Mouse (Mus musculus): ENCODE data around the gene Psmd8. TPM values are rescaled to one million over a fixed set of nuclear protein-coding genes. Genes with fewer than 3 reads are reported as not detected.
"Not testable (repeated sequence)": the region's sequence is repeated elsewhere in the genome, so short reads cannot be mapped to it uniquely, and the experiment has no call there.

Gene Psmd8
- polyA plus RNA-seq, 1 experiment from 2014 or later, result 225 TPM

- 78% methylated on average over 7 of the region's 7 CpGs for WGBS
- Histone ChIP-seq H3K4me2 (ENCODE audit: low read depth, low read length) (no peak overlapping the region), H3K9ac (ENCODE audit: low read length) (no peak overlapping the region), H3K27me3 (ENCODE audit: control insufficient read depth, insufficient read depth, low read length) (no peaks in the 10 kb centered on the region), H3K27ac (ENCODE audit: low read length) (no peak overlapping the region), H3K9me3 (replicated peaks; ENCODE audit: control insufficient read depth, low read length) (no peaks in the 10 kb centered on the region), H3K4me1 (ENCODE audit: control insufficient read depth, insufficient read depth, low read length) (no peaks in the 10 kb centered on the region), H3K4me3 (ENCODE audit: low read length) (no peak overlapping the region), H3K36me3 (ENCODE audit: control insufficient read depth, insufficient read depth) (no peaks in the 10 kb centered on the region)
- no peak for ATAC-seq (replicated peaks; ENCODE audit: extremely low read depth, insufficient read depth, low FRiP score)
Observed at GRCm38 (mm10) chr7:29146625-29147367, 33.7 kb downstream of the Psmd8 start.

DNA sequence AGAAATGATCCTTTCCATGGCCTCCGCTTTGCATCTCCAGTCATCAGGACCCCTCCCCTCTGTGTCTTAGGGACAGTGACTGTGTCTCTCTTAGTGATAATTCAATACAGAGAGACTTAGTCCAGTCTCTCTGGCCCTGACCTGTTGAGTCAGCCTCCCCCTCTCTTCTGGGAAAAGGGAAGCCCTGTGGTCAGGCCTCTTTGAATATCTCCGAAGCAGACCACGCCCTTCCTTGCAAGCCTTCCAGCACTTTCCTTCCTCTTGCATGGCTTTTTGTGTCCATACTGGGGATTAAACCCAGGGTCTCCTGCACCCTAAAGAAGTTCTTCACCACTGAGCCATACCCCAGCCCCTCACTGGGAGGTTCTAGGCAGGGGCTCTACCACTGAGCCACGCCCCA is 36.5 kb downstream of the Psmd8 start:
- no peak overlapping the region for H3K4me3 ChIP-seq (ENCODE audit: low read length)
- no peak overlapping the region for H3K9ac ChIP-seq (ENCODE audit: low read length)
- no peaks in the 10 kb centered on the region for H3K4me1 ChIP-seq (ENCODE audit: control insufficient read depth, insufficient read depth, low read length)
- H3K27ac ChIP-seq (ENCODE audit: low read length), result no peak overlapping the region
- H3K27me3 ChIP-seq (ENCODE audit: control insufficient read depth, insufficient read depth, low read length), result no peaks in the 10 kb centered on the region
- no peaks in the 10 kb centered on the region for H3K9me3 ChIP-seq (replicated peaks; ENCODE audit: control insufficient read depth, low read length)
- 77% methylated on average over 4 of the region's 4 CpGs for WGBS
- no peak overlapping the region for H3K4me2 ChIP-seq (ENCODE audit: low read depth, low read length)
- ATAC-seq (replicated peaks; ENCODE audit: extremely low read depth, insufficient read depth, low FRiP score), result no peak
- no peaks in the 10 kb centered on the region for H3K36me3 ChIP-seq (ENCODE audit: control insufficient read depth, insufficient read depth)

- Histone ChIP-seq H3K36me3 (ENCODE audit: control insufficient read depth, insufficient read depth) (no peaks in the 10 kb centered on the region), H3K9ac (ENCODE audit: low read length) (no peak overlapping the region), H3K4me3 (ENCODE audit: low read length) (no peak overlapping the region), H3K27me3 (ENCODE audit: control insufficient read depth, insufficient read depth, low read length) (peaks cover 5% of the 10 kb centered on the region), H3K4me2 (ENCODE audit: low read depth, low read length) (no peak overlapping the region), H3K4me1 (ENCODE audit: control insufficient read depth, insufficient read depth, low read length) (no peaks in the 10 kb centered on the region), H3K9me3 (replicated peaks; ENCODE audit: control insufficient read depth, low read length) (no peaks in the 10 kb centered on the region), H3K27ac (ENCODE audit: low read length) (no peak overlapping the region)
- ATAC-seq (replicated peaks; ENCODE audit: extremely low read depth, insufficient read depth, low FRiP score), result no peak
- WGBS, result 74% methylated on average over 8 of the region's 8 CpGs
Observed at GRCm38 (mm10) chr7:29141416-29141815, 39.1 kb downstream of the Psmd8 start.

GRCm38 (mm10) chr7:29139237-29139636 is 41.3 kb downstream of the Psmd8 start:
- H3K9ac ChIP-seq (ENCODE audit: low read length); H3K4me2 ChIP-seq (ENCODE audit: low read depth, low read length); H3K4me1 ChIP-seq (ENCODE audit: control insufficient read depth, insufficient read depth, low read length); H3K36me3 ChIP-seq (ENCODE audit: control insufficient read depth, insufficient read depth); H3K9me3 ChIP-seq (replicated peaks; ENCODE audit: control insufficient read depth, low read length); H3K27ac ChIP-seq (ENCODE audit: low read length); ATAC-seq (replicated peaks; ENCODE audit: extremely low read depth, insufficient read depth, low FRiP score); H3K4me3 ChIP-seq (ENCODE audit: low read length): not testable (repeated sequence)
- H3K27me3 ChIP-seq (ENCODE audit: control insufficient read depth, insufficient read depth, low read length), result peaks cover 15% of the 10 kb centered on the region
- 86% methylated on average over 3 of the region's 4 CpGs for whole genome bisulfite sequencing

GRCm38 (mm10) chr7:29137429-29137828 is 43.1 kb downstream of the Psmd8 start:
- no peak overlapping the region for H3K27ac ChIP-seq (ENCODE audit: low read length)
- no peaks in the 10 kb centered on the region; the same call in 1 of the 2 replicates for H3K4me1 ChIP-seq (ENCODE audit: control insufficient read depth, insufficient read depth, low read length)
- no peak overlapping the region for H3K4me2 ChIP-seq (ENCODE audit: low read depth, low read length)
- H3K27me3 ChIP-seq (ENCODE audit: control insufficient read depth, insufficient read depth, low read length), result peaks cover 15% of the 10 kb centered on the region
- H3K9me3 ChIP-seq (replicated peaks; ENCODE audit: control insufficient read depth, low read length), result no peaks in the 10 kb centered on the region
- no peak overlapping the region for H3K4me3 ChIP-seq (ENCODE audit: low read length)
- H3K36me3 ChIP-seq (ENCODE audit: control insufficient read depth, insufficient read depth), result no peaks in the 10 kb centered on the region
- no peak overlapping the region for H3K9ac ChIP-seq (ENCODE audit: low read length)
- no peak for ATAC-seq (replicated peaks; ENCODE audit: extremely low read depth, insufficient read depth, low FRiP score)
- 36% methylated on average over 16 of the region's 16 CpGs for WGBS

DNA sequence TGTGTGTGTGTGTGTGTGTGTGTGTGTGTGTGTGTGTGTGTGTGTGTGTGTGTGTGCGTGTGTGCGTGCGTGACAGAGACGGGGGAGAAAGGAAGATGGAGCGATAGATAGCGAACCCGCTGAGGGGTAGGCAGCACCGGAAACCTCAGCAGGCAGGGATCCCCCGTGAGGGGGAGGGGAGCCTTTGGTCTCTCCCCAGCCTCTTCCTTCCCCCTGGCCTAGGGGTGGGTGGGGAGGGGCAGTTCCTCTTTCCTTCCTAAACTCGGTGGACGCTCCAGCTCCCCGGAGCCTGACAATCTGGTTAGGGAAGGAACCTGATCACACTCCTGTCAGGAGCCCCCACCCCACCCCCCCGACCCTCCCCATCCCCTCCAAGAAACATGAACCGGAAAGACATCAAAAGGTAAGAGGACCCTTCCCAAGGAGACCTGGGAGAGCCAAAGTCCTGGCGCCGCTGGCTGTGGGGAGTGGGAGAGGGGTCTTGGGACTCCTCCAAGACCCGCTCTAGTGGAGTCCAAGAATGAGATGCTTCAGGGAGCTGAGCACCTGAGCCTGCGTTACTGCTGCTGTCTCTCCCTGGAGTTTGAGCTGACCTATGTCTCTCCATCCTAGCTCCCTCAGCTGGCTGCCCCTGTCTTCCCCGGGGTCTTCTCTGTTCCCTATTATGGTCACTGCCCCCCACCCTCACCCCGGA is 45.7 kb downstream of the Psmd8 start, which contains the start of gene Rasgrp4:
Gene Rasgrp4, plus strand, starts transcription at position 159 of the 694 bp plus-strand sequence.
- WGBS, result under 1% methylated on average over 13 of the region's 20 CpGs
- Histone ChIP-seq H3K9me3 (replicated peaks; ENCODE audit: control insufficient read depth, low read length) (no peaks in the 10 kb centered on the region), H3K36me3 (ENCODE audit: control insufficient read depth, insufficient read depth) (no peaks in the 10 kb centered on the region), H3K4me2 (ENCODE audit: low read depth, low read length) (peak within 1 kb of the TSS; percentile 50), H3K9ac (ENCODE audit: low read length) (no peak within 1 kb of the TSS), H3K4me3 (ENCODE audit: low read length) (peak within 1 kb of the TSS; percentile 29), H3K4me1 (ENCODE audit: control insufficient read depth, insufficient read depth, low read length) (no peaks in the 10 kb centered on the region; the same call in 1 of the 2 replicates), H3K27me3 (ENCODE audit: control insufficient read depth, insufficient read depth, low read length) (peaks cover 15% of the 10 kb centered on the region), H3K27ac (ENCODE audit: low read length) (no peak within 1 kb of the TSS)
- ATAC-seq (replicated peaks; ENCODE audit: extremely low read depth, insufficient read depth, low FRiP score), result peak; percentile 66; the same call in 1 of the 2 replicates

DNA sequence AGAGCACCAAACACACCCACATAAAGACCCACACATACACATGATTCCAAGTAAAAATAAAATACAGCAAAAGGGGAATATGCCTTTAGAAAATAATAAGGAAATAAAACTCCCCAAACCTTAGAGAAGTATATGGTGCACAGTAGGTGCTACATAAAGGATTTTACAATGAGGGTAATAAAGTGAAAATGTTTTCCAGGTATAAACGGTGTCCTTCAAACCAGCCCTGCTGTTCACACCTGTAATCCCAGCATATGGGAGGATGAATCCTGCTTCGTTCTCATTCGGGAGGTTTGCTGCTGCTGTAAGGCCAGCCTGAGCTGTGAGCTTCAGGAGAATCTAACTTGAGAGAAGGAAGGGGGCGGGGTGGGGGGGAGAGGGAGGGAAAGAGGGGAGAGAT is 46.3 kb downstream of the Psmd8 start:
- H3K9ac ChIP-seq (ENCODE audit: low read length), result no peak overlapping the region
- no peak for ATAC-seq (replicated peaks; ENCODE audit: extremely low read depth, insufficient read depth, low FRiP score)
- 7% methylated on average over 4 of the region's 4 CpGs for WGBS
- no peak overlapping the region for H3K4me3 ChIP-seq (ENCODE audit: low read length)
- H3K4me1 ChIP-seq (ENCODE audit: control insufficient read depth, insufficient read depth, low read length), result no peaks in the 10 kb centered on the region; the same call in 1 of the 2 replicates
- no peaks in the 10 kb centered on the region for H3K36me3 ChIP-seq (ENCODE audit: control insufficient read depth, insufficient read depth)
- H3K27ac ChIP-seq (ENCODE audit: low read length), result no peak overlapping the region
- peaks cover 15% of the 10 kb centered on the region for H3K27me3 ChIP-seq (ENCODE audit: control insufficient read depth, insufficient read depth, low read length)
- no peaks in the 10 kb centered on the region for H3K9me3 ChIP-seq (replicated peaks; ENCODE audit: control insufficient read depth, low read length)
- peak overlapping the region; percentile 50 for H3K4me2 ChIP-seq (ENCODE audit: low read depth, low read length)

- H3K27me3 ChIP-seq (ENCODE audit: control insufficient read depth, insufficient read depth, low read length), result peaks cover 5% of the 10 kb centered on the region; the same call in 1 of the 2 replicates
- no peaks in the 10 kb centered on the region for H3K36me3 ChIP-seq (ENCODE audit: control insufficient read depth, insufficient read depth)
- no peak overlapping the region for H3K9ac ChIP-seq (ENCODE audit: low read length)
- H3K4me2 ChIP-seq (ENCODE audit: low read depth, low read length), result no peak overlapping the region
- H3K27ac ChIP-seq (ENCODE audit: low read length), result no peak overlapping the region
- no peaks in the 10 kb centered on the region for H3K9me3 ChIP-seq (replicated peaks; ENCODE audit: control insufficient read depth, low read length)
- ATAC-seq (replicated peaks; ENCODE audit: extremely low read depth, insufficient read depth, low FRiP score), result no peak
- peaks cover 6% of the 10 kb centered on the region; the same call in 1 of the 2 replicates for H3K4me1 ChIP-seq (ENCODE audit: control insufficient read depth, insufficient read depth, low read length)
- no peak overlapping the region for H3K4me3 ChIP-seq (ENCODE audit: low read length)
- 74% methylated on average over 2 of the region's 2 CpGs for WGBS
Observed at GRCm38 (mm10) chr7:29128725-29129124, 51.8 kb downstream of the Psmd8 start.
